Mouse (Mus musculus): ENCODE measurements around the gene Dph7.

The Dph7 gene

GRCm38 (mm10) chr2:24962304-24963000 is at the start of gene Dph7:
Gene Dph7 (plus strand): TSS chr2:24962400.
- POLR2A ChIA-PET: interaction anchor here (0.9 to 6.6 kb wide), 22 partner anchors 10 to 410 kb away, joined by 3 to 103 read pairs (median 4); partner anchors contain the start of genes Zmynd19 (in 4 of the 4), Arrdc1 (in 2 of the 4), Mrpl41 (in 2 of the 4) and Pnpla7 (in 2 of the 4)
- CTCF ChIA-PET: interaction anchor here in 2 of 4 experiments (1.0 to 1.2 kb wide), 3 partner anchors 9 to 27 kb away, joined by 3 to 5 read pairs (median 3); partner anchors contain the start of gene Arrdc1 (in 1 of the 2)

GRCm38 (mm10) chr2:24912589-24912988 is 49.6 kb upstream of the Dph7 start:
- POLR2A ChIA-PET: interaction anchor here (0.7 to 2.4 kb wide), 8 partner anchors 10 to 87 kb away, joined by 3 to 18 read pairs (median 4); partner anchors contain the start of gene Arrdc1 (in 2 of the 4)
- CTCF ChIA-PET: interaction anchor here in 2 of 4 experiments (0.6 to 1.8 kb wide), 7 partner anchors 16 to 602 kb away, joined by 3 to 5 read pairs (median 3); partner anchors contain the start of gene Arrdc1 (in 2 of the 2)

- ChIA-PET CTCF (no interaction called here), POLR2A (interaction anchor here in 2 of 4 experiments (1.2 to 1.7 kb wide), 4 partner anchors 9 to 37 kb away, joined by 3 to 6 read pairs (median 5); partner anchors contain the start of gene Arrdc1 (in 2 of the 2))
Observed at GRCm38 (mm10) chr2:24914762-24915161, 47.4 kb upstream of the Dph7 start.

- ChIA-PET POLR2A (interaction anchor here (0.5 to 3.7 kb wide), 33 partner anchors 9 to 393 kb away, joined by 3 to 69 read pairs (median 4); partner anchors contain the start of genes Arrdc1 (in 4 of the 4), Zmynd19 (in 3 of the 4), Mrpl41 (in 2 of the 4) and Anapc2 (in 1 of the 4)), CTCF (interaction anchor here in 2 of 4 experiments (0.5 to 1.2 kb wide), 5 partner anchors 14 to 30 kb away, joined by 3 to 7 read pairs (median 5); partner anchors contain the start of gene Arrdc1 (in 2 of the 2))
Observed at GRCm38 (mm10) chr2:24918930-24919838, 43.0 kb upstream of the Dph7 start, which contains the start of gene Ehmt1. Gene Ehmt1 (minus strand): TSS chr2:24919614.

- ChIA-PET POLR2A (interaction anchor here (0.5 to 3.7 kb wide), 26 partner anchors 8 to 668 kb away, joined by 3 to 69 read pairs (median 5); partner anchors contain the start of genes Arrdc1 (in 4 of the 4), Zmynd19 (in 3 of the 4), Mrpl41 (in 2 of the 4) and Anapc2 (in 1 of the 4)), CTCF (interaction anchor here in 2 of 4 experiments (0.5 to 1.2 kb wide), 5 partner anchors 14 to 31 kb away, joined by 3 to 7 read pairs (median 5); partner anchors contain the start of gene Arrdc1 (in 2 of the 2))
Observed at GRCm38 (mm10) chr2:24919839-24920175, 42.4 kb upstream of the Dph7 start.

- ChIA-PET CTCF (interaction anchor here in 3 of 4 experiments (0.5 to 1.4 kb wide), 9 partner anchors 10 to 355 kb away, joined by 3 to 11 read pairs (median 4); partner anchors contain the start of gene Arrdc1 (in 2 of the 3)), POLR2A (interaction anchor here in 3 of 4 experiments (0.7 to 4.0 kb wide), 8 partner anchors 9 to 301 kb away, joined by 3 to 26 read pairs (median 6); partner anchors contain the start of genes Arrdc1 (in 3 of the 3), Zmynd19 (in 2 of the 3) and Tubb4b (in 1 of the 3))
Observed at GRCm38 (mm10) chr2:24923561-24923960, 38.6 kb upstream of the Dph7 start.

GRCm38 (mm10) chr2:24925284-24925683 is 36.9 kb upstream of the Dph7 start:
- ChIA-PET POLR2A (interaction anchor here in 2 of 4 experiments (2.6 to 4.0 kb wide), 3 partner anchors 9 to 24 kb away, joined by 12 to 26 read pairs (median 20); partner anchors contain the start of genes Arrdc1 (in 2 of the 2) and Zmynd19 (in 1 of the 2)), CTCF (no interaction called here)

- ChIA-PET CTCF (no interaction called here), POLR2A (interaction anchor here in 3 of 4 experiments (0.5 to 4.0 kb wide), 3 partner anchors 8 to 39 kb away, joined by 6 to 26 read pairs (median 15); partner anchors contain the start of gene Arrdc1 (in 2 of the 3))
Observed at GRCm38 (mm10) chr2:24926345-24926964, 35.7 kb upstream of the Dph7 start.

- POLR2A ChIA-PET: interaction anchor here in 3 of 4 experiments (0.5 to 4.0 kb wide), 3 partner anchors 8 to 39 kb away, joined by 6 to 26 read pairs (median 15); partner anchors contain the start of gene Arrdc1 (in 2 of the 3)
- CTCF ChIA-PET: no interaction called here
Observed at GRCm38 (mm10) chr2:24926965-24927358, 35.2 kb upstream of the Dph7 start.

- ChIA-PET POLR2A (interaction anchor here in 2 of 4 experiments (1.1 to 1.3 kb wide), 2 partner anchors 8 kb away, joined by 4 to 6 read pairs; partner anchors contain the start of gene Ehmt1 (in 2 of the 2)), CTCF (interaction anchor here in 1 of 4 experiments (0.6 kb wide), 1 partner anchor 55 kb away, joined by 3 read pairs; no protein-coding TSS in a partner anchor)
Observed at GRCm38 (mm10) chr2:24927810-24928479, 34.3 kb upstream of the Dph7 start.

- ChIA-PET POLR2A (interaction anchor here in 1 of 4 experiments (1.3 kb wide), 1 partner anchor 9 kb away, joined by 6 read pairs; the partner anchor contains the start of gene Ehmt1), CTCF (no interaction called here)
Observed at GRCm38 (mm10) chr2:24929119-24929518, 33.1 kb upstream of the Dph7 start.

- POLR2A ChIA-PET: no interaction called here
- CTCF ChIA-PET: no interaction called here
Observed at GRCm38 (mm10) chr2:24929593-24929992, 32.6 kb upstream of the Dph7 start.

- ChIA-PET CTCF (interaction anchor here in 3 of 4 experiments (0.8 to 1.8 kb wide), 22 partner anchors 11 to 491 kb away, joined by 3 to 13 read pairs (median 3); partner anchors contain the start of genes Zmynd19 (in 2 of the 3), Dph7 (in 1 of the 3), Nrarp (in 1 of the 3) and Pnpla7 (in 1 of the 3)), POLR2A (interaction anchor here (0.6 to 6.5 kb wide), 89 partner anchors 8 to 929 kb away, joined by 3 to 163 read pairs (median 5); partner anchors contain the start of genes Ehmt1 (in 4 of the 4), Zmynd19 (in 4 of the 4), Mrpl41 (in 3 of the 4) and Pnpla7 (in 3 of the 4))
Observed at GRCm38 (mm10) chr2:24934441-24934963, 27.7 kb upstream of the Dph7 start.

GRCm38 (mm10) chr2:24935057-24935796 is 27.0 kb upstream of the Dph7 start, which contains the start of gene Arrdc1:
Gene Arrdc1 (minus strand): TSS chr2:24935252.
- ChIA-PET CTCF (interaction anchor here (0.6 to 1.8 kb wide), 29 partner anchors 10 to 490 kb away, joined by 3 to 13 read pairs (median 3); partner anchors contain the start of genes Ehmt1 (in 2 of the 4), Zmynd19 (in 2 of the 4), Dph7 (in 1 of the 4) and Nrarp (in 1 of the 4)), POLR2A (interaction anchor here (0.6 to 6.5 kb wide), 113 partner anchors 8 to 1343 kb away, joined by 3 to 163 read pairs (median 4); partner anchors contain the start of genes Ehmt1 (in 4 of the 4), Zmynd19 (in 4 of the 4), Mrpl41 (in 3 of the 4) and Pnpla7 (in 3 of the 4))

- POLR2A ChIA-PET: interaction anchor here in 1 of 4 experiments (0.6 to 1.4 kb wide), 2 partner anchors 9 to 103 kb away, joined by 6 read pairs; no protein-coding TSS in a partner anchor
- CTCF ChIA-PET: interaction anchor here in 2 of 4 experiments (0.7 to 0.9 kb wide), 2 partner anchors 19 to 635 kb away, joined by 3 read pairs; no protein-coding TSS in a partner anchor
Observed at GRCm38 (mm10) chr2:24942092-24942491, 20.1 kb upstream of the Dph7 start.

Measured in embryonic stem cell, embryonic (primary cell).